Mouse (Mus musculus) neutrophil, adult 65 days (primary cell): ENCODE measurements around the gene Tprgl. TPM values are rescaled to one million over a fixed set of nuclear protein-coding genes. Genes with fewer than 3 reads are reported as not detected.

ENCODE experiments used
- total RNA-seq: library from RNA; stranded (reverse); gene quantifications from 2 replicates; pipeline ENCODE4 v1.2.4, GENCODE M21; 2023

Gene Tprgl
- total RNA-seq, result 157 and 167 TPM in 2 replicates

DNA sequence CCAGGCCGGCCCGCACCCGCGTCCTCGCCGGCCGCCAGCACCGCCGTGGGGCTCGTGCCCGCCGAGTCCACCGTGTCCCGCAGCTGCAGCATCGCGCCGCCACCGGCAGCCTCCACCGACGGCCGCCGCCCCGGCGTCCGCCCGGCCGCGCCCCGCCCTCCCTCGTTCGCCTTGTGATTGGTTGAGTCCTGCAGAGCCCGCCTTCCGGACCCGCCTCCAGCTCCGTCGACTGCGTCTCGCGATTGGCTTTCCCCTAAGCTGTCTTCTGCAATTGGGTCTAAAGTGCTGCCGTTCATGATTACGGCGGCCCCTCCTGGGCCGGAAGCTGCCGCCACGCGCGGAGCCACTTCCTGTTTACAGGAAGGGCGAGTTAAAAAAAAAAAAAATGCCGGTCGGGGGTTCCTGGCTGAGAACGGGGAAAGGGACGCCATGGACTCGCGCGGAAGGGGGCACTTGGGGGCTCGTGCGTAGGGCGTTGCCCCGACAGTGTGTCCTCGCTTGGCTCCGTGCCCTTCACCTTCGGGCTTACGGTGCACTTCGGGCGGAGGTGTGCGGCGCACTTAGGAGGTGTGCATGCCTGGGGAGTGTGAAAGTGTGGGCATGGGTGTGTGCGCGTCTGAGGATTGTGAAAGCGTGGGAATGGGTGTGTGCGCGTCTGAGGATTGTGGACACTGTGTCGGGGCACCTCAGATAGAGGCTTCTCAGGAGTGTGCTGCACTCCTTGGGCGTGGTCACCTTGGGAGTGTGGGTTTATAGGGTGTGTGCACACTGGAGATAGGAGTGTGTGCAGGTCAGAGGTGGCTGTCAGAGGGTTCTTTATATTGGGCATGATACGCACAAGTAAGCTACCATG, at the start of gene Tprgl:
TSS of gene Tprgl (minus strand) at position 129 of the 853 bp plus-strand sequence.

DNA sequence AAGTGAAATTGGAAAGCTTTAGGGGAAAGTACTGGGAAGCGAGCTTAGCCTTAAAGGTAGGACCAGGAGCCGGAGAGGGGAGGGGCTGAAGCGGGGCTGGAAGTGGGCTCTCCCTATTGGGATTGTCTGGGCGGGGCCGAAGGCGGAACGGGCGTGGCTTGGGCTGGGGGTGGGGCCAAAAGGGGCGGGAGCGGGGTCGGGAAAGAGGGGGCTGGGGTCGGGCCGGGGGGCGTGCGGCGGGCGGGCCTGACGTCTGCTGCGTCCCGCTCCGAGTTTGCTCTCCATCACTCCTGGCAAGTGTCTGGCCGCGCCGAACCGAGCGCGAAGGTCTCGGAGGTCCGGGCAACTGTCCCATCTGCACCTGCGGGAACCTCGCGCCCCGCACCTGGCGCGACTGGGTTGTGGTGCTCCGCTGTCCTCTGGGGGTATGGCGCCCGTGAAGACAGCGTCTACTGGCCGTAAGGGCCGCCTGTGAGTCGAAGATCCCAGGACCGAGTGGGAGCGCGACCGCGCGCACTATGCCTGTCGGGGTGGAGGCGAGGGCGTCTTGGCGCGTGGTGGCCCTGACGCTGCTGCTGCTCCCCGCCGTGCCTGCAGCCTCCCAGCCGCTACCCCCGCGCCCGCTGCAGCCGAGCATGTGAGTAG, 10.2 kb upstream of the Tprgl start, which contains the start of gene Megf6:
TSS of gene Megf6 (plus strand) at position 225 of the 645 bp plus-strand sequence.

DNA sequence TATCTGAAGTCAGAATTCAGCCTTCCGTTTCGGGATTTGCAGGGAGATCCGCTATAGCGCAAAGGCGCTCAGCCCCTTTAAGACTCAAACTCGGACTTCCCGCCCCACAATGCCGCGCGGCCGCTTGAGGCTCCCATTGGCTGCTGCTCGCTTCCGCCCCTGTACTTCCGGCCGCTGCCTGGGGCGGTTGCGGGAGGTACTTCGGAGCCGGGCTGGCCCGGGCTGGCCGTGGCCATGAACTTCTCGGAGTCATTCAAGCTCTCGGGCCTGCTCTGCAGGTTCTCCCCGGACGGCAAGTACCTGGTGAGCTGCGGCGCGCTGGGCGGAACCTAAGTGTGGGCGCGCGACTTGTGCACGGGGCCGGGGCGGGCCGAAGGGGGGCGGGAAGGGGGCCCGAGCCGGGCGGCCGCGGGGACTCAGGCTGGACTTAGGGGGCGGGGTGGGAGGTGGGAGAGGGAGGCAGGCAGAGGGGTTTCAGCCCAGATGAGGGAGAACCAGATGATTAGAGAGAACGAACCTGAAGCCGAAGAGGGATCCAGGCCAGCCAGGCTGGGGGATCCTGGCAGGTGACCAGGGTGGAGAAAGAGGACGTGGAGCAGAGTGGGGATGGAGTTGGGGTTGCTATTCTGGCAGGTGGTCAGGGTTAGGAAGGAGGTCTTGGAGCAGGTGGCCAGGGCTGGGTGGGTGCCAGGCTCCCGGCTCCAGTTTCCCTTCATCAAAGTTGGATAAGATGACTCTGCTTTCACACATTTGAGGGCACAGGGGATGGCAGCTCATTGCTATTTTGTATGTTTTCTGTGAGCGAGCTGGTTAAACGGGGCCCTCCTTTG, 18.0 kb downstream of the Tprgl start, which contains the start of gene Wrap73:
TSS of gene Wrap73 (plus strand) at position 162 of the 830 bp plus-strand sequence.

DNA sequence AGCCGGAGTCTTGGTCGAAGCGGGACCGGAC, 20.5 kb downstream of the Tprgl start, which contains the start of gene Trp73:
TSS of gene Trp73 (minus strand) at position 27 of the 31 bp plus-strand sequence.

Other genes starting within 250 kb of the Tprgl start
- 9.8 and 14.2 TPM in 2 replicates for gene A430005L14Rik, start 203.4 kb downstream of the Tprgl start, total RNA-seq
- 10.7 and 11.3 TPM in 2 replicates for gene Dffb, start 185.5 kb downstream of the Tprgl start, total RNA-seq
- gene Cep104, start 185.5 kb downstream of the Tprgl start, total RNA-seq, result 5.4 and 6.6 TPM in 2 replicates
- gene Lrrc47, start 148.9 kb downstream of the Tprgl start, total RNA-seq, result 26.1 and 42.1 TPM in 2 replicates
- 0.18 TPM in 1 of 2 replicates, not detected in the other for gene Smim1, start 134.4 kb downstream of the Tprgl start, total RNA-seq
- gene Ccdc27, start 118.0 kb downstream of the Tprgl start, total RNA-seq, result not detected in 2 replicates
- gene Trp73, start 20.5 kb downstream of the Tprgl start, total RNA-seq, result not detected in 2 replicates
- gene Wrap73, start 18.3 kb downstream of the Tprgl start, total RNA-seq, result 6.6 and 7.9 TPM in 2 replicates
- gene Megf6, start 10.1 kb upstream of the Tprgl start, total RNA-seq, result 0.41 TPM in 1 of 2 replicates, not detected in the other
- gene Arhgef16, start 141.0 kb upstream of the Tprgl start, total RNA-seq, result not detected in 2 replicates
- gene B230104I21Rik, start 175.5 kb upstream of the Tprgl start, total RNA-seq, result not detected in 2 replicates